Comparison of ENCODE assay signal across 8 mouse cellular contexts in the genomic region with DNA sequence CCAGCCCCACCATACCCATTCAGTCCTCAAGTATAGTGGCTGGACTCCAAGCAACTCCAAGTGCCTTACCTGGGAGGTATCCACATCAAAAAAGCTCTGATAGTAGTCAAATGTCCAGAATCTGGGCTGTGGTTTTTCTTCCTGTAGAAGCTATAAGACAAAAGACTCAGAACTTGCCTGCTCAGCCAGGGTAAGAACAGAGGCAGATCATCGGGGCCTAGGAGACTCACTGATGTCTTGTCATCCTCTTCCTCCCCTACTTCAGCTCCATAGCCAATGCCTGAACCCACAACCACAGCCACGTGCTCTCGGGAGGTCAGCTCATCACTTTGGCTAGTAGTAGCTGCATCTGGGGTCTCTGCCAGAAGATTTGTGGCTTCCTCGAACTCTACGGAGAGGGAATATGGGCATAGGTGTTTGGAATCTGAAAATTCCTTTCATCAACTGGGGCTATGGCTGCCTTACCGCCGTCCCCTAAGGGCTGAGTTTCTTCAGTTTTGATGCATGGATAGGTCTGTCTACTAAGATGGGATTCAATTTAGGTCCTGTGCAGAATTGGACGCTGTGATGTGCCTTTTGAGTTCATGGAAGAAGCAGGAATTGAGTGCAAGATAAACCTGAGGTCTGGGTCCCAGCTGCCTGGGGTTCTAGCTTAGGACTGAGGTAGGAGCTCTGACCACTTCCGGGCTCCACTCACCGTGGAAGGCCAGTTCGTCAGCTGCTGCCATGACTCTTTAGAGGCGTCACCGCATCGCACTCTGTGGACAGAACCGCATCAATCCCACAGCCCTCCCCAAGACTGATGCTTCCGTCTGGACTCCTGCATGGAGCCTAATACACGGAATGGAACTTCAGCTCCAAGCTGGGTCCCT. TPM values are rescaled to one million over a fixed set of nuclear protein-coding genes. Genes with fewer than 3 reads are reported as not detected.
DNase-seq lines count a peak whose midpoint lies in the region; ATAC-seq and TF ChIP-seq lines count a peak whose summit lies in the region.

No protein-coding gene starts in this region.

- intact Hi-C loops in heart, adult 2 months (cut with DNase I): loop anchor here (1.0 kb wide), 2 partner anchors 24 to 45 kb away; partner anchors contain the start of gene Smarca4

- H3K36me3 ChIP-seq in heart, adult 2 months (ENCODE audit: control insufficient read depth, insufficient read depth, low read length): no peaks in the 10 kb centered on the region; the same call in 1 of the 2 replicates
- H3K36me3 ChIP-seq in limb, embryonic 12.5 days: peaks cover 57% of the 10 kb centered on the region

- H3K9ac ChIP-seq in heart, adult 2 months (ENCODE audit: low read depth, low read length): peak overlapping the region; percentile 61
- H3K9ac ChIP-seq in limb, embryonic 12.5 days (replicated peaks): peak overlapping the region; percentile 93

- no peaks in the 10 kb centered on the region for H3K27me3 ChIP-seq in heart, adult 2 months (ENCODE audit: control insufficient read depth, insufficient read depth, low read length)
- H3K27me3 ChIP-seq in limb, embryonic 12.5 days: no peaks in the 10 kb centered on the region

- peak in 1 of 2 experiments; percentile 26 for DNase-seq in heart, adult 2 months
- DNase-seq in heart, adult 9 months (ENCODE audit: low spot score in 2 of 2): no peak
- DNase-seq in 3T3-L1 (ENCODE audit: low read depth, low spot score): peak; percentile 18
- DNase-seq in layer of hippocampus, postnatal 25 days (ENCODE audit: extremely low spot score in 1 of 2, low spot score in 1 of 2): no peak
- no peak for DNase-seq in layer of hippocampus, adult 9-10 months (ENCODE audit: low spot score)

- H3K9me3 ChIP-seq in limb, embryonic 12.5 days: no peaks in the 10 kb centered on the region

- WGBS in heart, adult 2 months: 15% methylated on average over 17 of the region's 17 CpGs
- WGBS in limb, embryonic 12.5 days: 24% methylated on average over 17 of the region's 17 CpGs

- H3K4me2 ChIP-seq in limb, embryonic 12.5 days: peak overlapping the region; percentile 95

- peaks cover 9% of the 10 kb centered on the region for H3K4me1 ChIP-seq in heart, adult 2 months (ENCODE audit: control insufficient read depth, insufficient read depth, low read length)
- no peaks in the 10 kb centered on the region for H3K4me1 ChIP-seq in embryonic fibroblast, embryonic 13.5 days (ENCODE audit: control insufficient read depth, insufficient read depth, low read length)
- H3K4me1 ChIP-seq in limb, embryonic 12.5 days (replicated peaks): peaks cover 20% of the 10 kb centered on the region

- ATAC-seq in limb, embryonic 12.5 days (ENCODE audit: insufficient number of reproducible peaks, insufficient read depth, low FRiP score, low TSS enrichment, low read depth): peak; percentile 58
- peak; percentile 25; the same call in 1 of the 2 replicates for ATAC-seq in neutrophil, adult 5-6 weeks (ENCODE audit: extremely low read depth, insufficient number of reproducible peaks, low FRiP score, poor library complexity, severe bottlenecking)

- no peak for TF ChIP-seq CTCF in heart, adult 2 months (IDR thresholded peaks at IDR 0.05)
- TF ChIP-seq CTCF in embryonic fibroblast, embryonic 13.5 days (IDR thresholded peaks at IDR 0.05; ENCODE audit: borderline replicate concordance, insufficient read depth, low read length): no peak

- H3K27ac ChIP-seq in heart, adult 2 months: peak overlapping the region; percentile 72
- H3K27ac ChIP-seq in embryonic fibroblast, embryonic 13.5 days (ENCODE audit: insufficient read depth, low read length): peak overlapping the region; percentile 3; the same call in 1 of the 2 replicates
- peak overlapping the region; percentile 64; the same call in 1 of the 2 replicates for H3K27ac ChIP-seq in limb, embryonic 12.5 days

- TF ChIP-seq EP300 in heart, adult 2 months (IDR thresholded peaks at IDR 0.05; ENCODE audit: insufficient read depth, low read depth, low read length): no peak

- H3K4me3 ChIP-seq in heart, adult 2 months: peak overlapping the region; percentile 84
- H3K4me3 ChIP-seq in embryonic fibroblast, embryonic 13.5 days (ENCODE audit: insufficient read depth, low read length): peak overlapping the region; percentile 34
- peak overlapping the region; percentile 97 for H3K4me3 ChIP-seq in limb, embryonic 12.5 days (replicated peaks)

- TF ChIP-seq POLR2A in heart, adult 2 months (IDR thresholded peaks at IDR 0.05; ENCODE audit: insufficient read depth, low read depth, low read length): no peak
- TF ChIP-seq POLR2A in embryonic fibroblast, embryonic 13.5 days (IDR thresholded peaks at IDR 0.05; ENCODE audit: low read depth, low read length): no peak

- H3K79me2 ChIP-seq in heart, adult 2 months (replicated peaks; ENCODE audit: control insufficient read depth, insufficient read depth, low read length): no peaks in the 10 kb centered on the region; the same call in 1 of the 2 replicates

RNA-seq across cellular contexts. Expression of gene Timm29, which starts 0.5 kb away (rescaled TPM):
- 10 to 100 TPM; 55.2 to 63.8 TPM for total RNA-seq in heart, adult 2 months (2021)
- polyA plus RNA-seq in heart, adult 2 months (2012; rRNA removed): 35.2 and 58.6 TPM in 2 replicates
- polyA plus RNA-seq in embryonic fibroblast, embryonic 13.5 days (2011; ENCODE audit: insufficient read length, low read depth, missing spikeins): 29.1 and 31.6 TPM in 2 replicates
- 38.1 and 38.3 TPM in 2 replicates for polyA plus RNA-seq in limb, embryonic 12.5 days (2016; fragmentation: Nextera tagmentation; extraction: Ambion mirVana)
- total RNA-seq in neutrophil, adult 5-6 weeks (2017): 23.7 and 28.5 TPM in 2 replicates
- 10 to 100 TPM; 50.3 to 57.5 TPM for total RNA-seq in layer of hippocampus, postnatal 25 days (2021)

RNA-seq across cellular contexts. Expression of gene Yipf2, which starts 0.6 kb away (rescaled TPM):
- 1 to 10 TPM; 6.4 to 8.0 TPM for total RNA-seq in heart, adult 2 months (2021)
- polyA plus RNA-seq in heart, adult 2 months (2012; rRNA removed): 11.2 and 12.5 TPM in 2 replicates
- polyA plus RNA-seq in embryonic fibroblast, embryonic 13.5 days (2011; ENCODE audit: insufficient read length, low read depth, missing spikeins): 7.2 and 7.4 TPM in 2 replicates
- polyA plus RNA-seq in limb, embryonic 12.5 days (2016; fragmentation: Nextera tagmentation; extraction: Ambion mirVana): 20.2 and 21.1 TPM in 2 replicates
- 8.1 and 11.1 TPM in 2 replicates for total RNA-seq in neutrophil, adult 5-6 weeks (2017)
- total RNA-seq in layer of hippocampus, postnatal 25 days (2021): 10 to 100 TPM; 17.5 to 18.3 TPM

RNA-seq across cellular contexts. Expression of gene Smarca4, which starts 23.9 kb away (rescaled TPM):
- total RNA-seq in heart, adult 2 months (2021): 10 to 100 TPM; 43.5 to 47.0 TPM
- 21.5 and 26.5 TPM in 2 replicates for polyA plus RNA-seq in heart, adult 2 months (2012; rRNA removed)
- polyA plus RNA-seq in embryonic fibroblast, embryonic 13.5 days (2011; ENCODE audit: insufficient read length, low read depth, missing spikeins): 73.5 and 81.7 TPM in 2 replicates
- polyA plus RNA-seq in limb, embryonic 12.5 days (2016; fragmentation: Nextera tagmentation; extraction: Ambion mirVana): 120 and 125 TPM in 2 replicates
- total RNA-seq in neutrophil, adult 5-6 weeks (2017): 70.4 and 71.1 TPM in 2 replicates
- total RNA-seq in layer of hippocampus, postnatal 25 days (2021): 100 to 1,000 TPM; 115 to 122 TPM

RNA-seq across cellular contexts. Expression of gene Carm1, which starts 45.4 kb away (rescaled TPM):
- total RNA-seq in heart, adult 2 months (2021): 10 to 100 TPM; 61.5 to 66.5 TPM
- 65.4 and 77.6 TPM in 2 replicates for polyA plus RNA-seq in heart, adult 2 months (2012; rRNA removed)
- polyA plus RNA-seq in embryonic fibroblast, embryonic 13.5 days (2011; ENCODE audit: insufficient read length, low read depth, missing spikeins): 96.3 and 105 TPM in 2 replicates
- polyA plus RNA-seq in limb, embryonic 12.5 days (2016; fragmentation: Nextera tagmentation; extraction: Ambion mirVana): 72.3 and 82.4 TPM in 2 replicates
- total RNA-seq in neutrophil, adult 5-6 weeks (2017): 17.6 and 18.3 TPM in 2 replicates
- total RNA-seq in layer of hippocampus, postnatal 25 days (2021): 10 to 100 TPM; 70.0 to 78.1 TPM

Comparison
In these comparisons a context has a peak if more than half of its experiments do, and no peak if none do; other contexts are left out.
1. H3K27ac ChIP-seq: peak in every context shown above with its lines; median percentile 72 in heart, adult 2 months; 64 in limb, embryonic 12.5 days; 3 in embryonic fibroblast, embryonic 13.5 days.
2. H3K4me3 ChIP-seq: peak in every context shown above with its lines; median percentile 97 in limb, embryonic 12.5 days; 84 in heart, adult 2 months; 34 in embryonic fibroblast, embryonic 13.5 days.